Mouse (Mus musculus): ENCODE results near the gene Tcap.

Gene Tcap

DNA sequence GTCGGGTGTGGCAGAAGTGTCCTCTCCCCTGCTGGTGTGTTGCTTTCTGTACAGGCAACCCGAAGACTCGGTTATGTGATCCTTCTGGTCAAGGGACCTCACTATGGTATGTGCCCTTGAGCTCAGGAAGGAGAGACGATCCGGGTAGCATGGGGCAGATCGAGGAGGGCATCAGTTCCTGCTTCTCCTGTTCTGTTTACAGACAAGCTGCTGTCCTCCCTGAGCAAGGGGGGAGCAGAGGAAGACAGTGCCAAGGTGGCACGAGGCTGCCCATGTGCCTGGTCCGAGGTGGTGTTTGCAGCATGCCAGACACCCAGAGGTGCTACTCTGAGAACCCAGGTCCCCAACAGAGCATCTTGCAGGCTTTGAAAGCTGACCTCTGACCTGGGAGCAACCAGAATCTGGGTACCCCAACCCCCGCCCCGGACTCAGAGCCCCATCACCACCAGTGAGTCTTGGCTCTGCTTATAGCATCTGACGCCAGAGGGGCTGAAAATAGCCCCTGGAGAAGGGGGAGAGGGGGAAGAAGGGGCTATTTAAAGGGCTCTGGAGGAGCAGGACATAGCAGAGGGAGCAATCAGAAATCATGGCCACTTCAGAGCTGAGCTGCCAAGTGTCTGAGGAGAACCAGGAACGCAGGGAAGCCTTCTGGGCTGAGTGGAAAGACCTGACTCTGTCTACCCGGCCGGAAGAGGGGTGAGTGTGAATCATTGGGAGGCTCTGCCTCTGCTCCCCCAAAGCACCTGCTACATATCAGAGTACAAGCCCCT lies at the start of gene Tcap:
Gene Tcap, plus strand, starts transcription at position 551 of the 770 bp plus-strand sequence.
- no peak for DNase-seq (ENCODE audit: low spot score)

- DNase-seq (ENCODE audit: low spot score) = no peak
These were observed 49.5 kb upstream of the Tcap start for GRCm38 (mm10) chr11:98333981-98334741.

DNA sequence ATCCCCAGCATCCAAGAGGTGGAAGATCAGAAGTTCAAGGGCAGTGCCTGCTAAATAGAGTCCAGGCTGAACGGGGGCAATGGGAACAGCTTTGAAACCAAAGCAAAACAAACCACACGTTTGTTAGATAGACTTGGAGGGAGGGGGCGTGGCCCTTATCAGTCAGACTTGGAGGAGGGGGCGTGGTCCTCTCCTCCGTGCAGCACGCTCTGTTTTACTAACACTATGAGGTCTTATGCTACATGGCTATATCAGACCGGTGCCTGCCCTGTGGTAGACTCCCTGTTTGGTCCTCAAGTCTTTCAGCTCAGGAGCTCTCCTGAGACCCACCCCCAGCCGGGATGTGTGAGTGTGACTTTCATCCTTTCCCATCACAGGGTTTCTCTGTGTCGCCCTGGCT lies 48.4 kb upstream of the Tcap start:
- no peak for DNase-seq (ENCODE audit: low spot score)

DNA sequence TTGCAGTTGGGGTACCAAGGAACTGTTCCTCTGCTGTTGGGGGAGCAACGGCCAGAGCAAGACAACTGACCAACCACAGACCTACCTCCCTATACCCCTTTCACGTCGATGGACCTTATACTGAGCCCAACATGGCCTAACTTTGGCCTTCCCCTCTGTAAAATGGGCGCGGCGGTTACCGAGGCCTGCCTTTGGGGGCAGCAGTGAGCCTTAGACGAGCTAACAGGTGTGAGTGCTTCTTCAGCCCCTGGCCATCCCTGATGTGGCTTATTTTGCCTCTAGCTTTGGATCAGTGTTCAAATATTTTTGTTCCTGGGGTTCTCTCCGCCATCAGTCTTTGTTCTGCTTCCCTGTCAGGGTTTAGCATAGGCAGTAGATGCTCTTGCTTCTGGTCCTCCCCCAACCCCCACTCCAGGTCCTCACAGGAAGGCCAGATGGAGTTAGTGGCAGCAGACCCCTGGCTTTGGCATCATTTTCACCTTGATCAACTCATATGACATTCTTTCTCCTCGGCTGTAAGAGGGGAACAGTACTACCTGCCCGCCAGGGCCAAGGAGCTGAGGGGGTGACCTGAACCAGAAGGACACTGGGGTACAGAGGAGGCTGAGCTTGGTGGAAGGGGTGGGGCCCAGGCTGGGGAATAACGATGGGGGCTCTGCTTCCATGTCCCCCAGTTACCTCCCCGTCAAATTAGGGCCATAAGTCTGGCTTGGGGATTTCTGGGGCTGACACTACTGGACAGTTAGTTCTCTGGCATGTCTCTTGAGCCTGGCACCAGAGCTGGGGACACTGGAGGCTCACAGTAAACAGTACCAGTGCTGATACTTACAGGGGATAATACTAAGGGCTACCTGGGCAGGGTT lies 47.1 kb upstream of the Tcap start:
- DNase-seq (ENCODE audit: low spot score) = no peak

- peak; percentile 60 for DNase-seq (ENCODE audit: low spot score)
These were observed 45.1 kb upstream of the Tcap start for GRCm38 (mm10) chr11:98338507-98338961.

DNA sequence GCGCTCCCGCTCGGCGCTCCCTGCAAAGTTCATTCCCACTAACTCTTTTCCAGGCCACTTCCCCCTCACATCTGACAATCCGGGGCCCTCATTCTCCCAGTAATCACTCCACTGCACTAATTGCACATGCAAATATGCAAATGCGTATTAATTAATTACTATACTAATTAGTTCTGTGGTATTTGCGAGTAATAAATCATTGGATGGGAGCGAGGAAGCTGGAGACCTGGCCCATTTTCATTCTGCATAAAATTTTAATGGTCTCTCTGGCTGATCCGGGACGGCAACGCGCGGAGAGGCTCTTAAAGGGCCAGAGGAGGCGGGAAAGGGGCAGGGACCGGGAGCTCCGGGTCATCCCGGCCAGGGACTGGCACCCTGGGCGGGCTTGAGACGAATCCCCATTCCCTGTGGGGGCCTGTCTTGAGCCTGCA lies 44.5 kb upstream of the Tcap start:
- DNase-seq (ENCODE audit: low spot score) = peak; percentile 63

- DNase-seq (ENCODE audit: low spot score) = no peak
These were observed 43.8 kb upstream of the Tcap start for GRCm38 (mm10) chr11:98339679-98340287.

DNA sequence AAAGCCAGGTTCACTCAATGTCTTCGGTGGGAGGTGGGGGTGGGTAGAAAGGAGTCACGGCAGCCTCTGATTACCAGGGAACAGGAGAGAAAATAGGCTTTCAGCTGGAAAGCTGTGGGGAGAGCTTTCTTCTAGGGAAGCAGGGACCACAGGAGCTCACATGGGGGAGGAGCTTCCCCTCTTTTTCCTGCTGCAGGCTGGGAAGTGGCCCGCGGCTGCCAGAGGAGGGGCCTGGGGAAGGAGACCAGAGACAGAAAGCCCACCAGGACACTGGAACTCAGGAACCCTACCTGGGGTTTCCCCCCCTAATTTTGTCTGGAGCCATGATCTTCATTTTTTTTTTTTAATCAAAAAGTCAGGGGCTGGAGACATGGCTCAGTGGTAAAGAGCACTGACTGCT lies 43.0 kb upstream of the Tcap start:
- DNase-seq (ENCODE audit: low spot score) = no peak

- no peak for DNase-seq (ENCODE audit: low spot score)
These were observed 42.4 kb upstream of the Tcap start for GRCm38 (mm10) chr11:98341174-98341573.

DNA sequence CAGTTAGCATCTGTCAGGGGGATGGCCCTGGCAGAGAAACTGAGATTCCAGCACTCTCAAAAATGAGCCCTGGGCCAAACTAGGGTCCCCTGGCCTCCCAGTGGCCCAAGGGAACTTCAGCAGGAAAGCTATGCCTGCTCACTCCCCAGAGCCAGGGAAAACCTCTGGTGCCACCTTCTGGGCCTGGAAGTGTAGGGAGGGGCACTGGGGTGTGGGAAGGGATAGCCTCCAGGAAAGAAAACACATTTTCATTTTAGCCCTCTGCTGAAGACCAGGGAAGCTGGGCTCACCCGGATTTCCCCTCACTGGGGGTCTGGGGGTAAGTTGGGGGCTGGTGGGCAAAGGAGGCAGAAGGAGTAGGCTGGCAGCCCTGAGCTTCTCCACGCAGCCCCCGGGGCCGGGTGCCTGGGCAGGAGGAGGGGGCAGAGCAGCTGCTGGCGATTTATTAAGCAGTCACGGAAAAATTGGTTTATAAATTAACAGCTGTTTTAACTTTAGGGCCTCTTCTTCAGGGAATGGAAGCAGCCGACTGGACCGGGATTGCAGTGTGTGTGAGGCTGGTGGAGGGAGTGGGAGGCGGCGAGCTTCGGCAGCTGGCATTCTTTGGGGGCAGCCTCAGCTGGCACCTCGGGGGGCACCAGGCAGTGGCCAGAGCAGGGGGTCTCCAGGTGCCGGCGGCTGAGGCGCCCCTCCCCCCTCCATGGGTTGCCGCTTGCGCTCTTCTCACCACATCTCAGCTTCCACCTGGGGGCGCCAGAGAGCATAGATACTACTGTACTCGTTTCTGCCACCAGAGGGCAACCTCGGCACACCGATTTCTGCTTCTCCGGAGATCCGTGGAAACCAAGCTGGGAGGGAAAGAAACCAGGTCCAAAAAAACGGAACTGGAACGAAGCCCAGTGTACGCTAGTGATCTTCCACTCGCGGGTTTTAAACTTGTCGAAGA lies 41.3 kb upstream of the Tcap start:
- DNase-seq (ENCODE audit: low spot score) = peak; percentile 97

- peak; percentile 85 for DNase-seq (ENCODE audit: low spot score)
These were observed 38.4 kb upstream of the Tcap start for GRCm38 (mm10) chr11:98345253-98345652.

DNA sequence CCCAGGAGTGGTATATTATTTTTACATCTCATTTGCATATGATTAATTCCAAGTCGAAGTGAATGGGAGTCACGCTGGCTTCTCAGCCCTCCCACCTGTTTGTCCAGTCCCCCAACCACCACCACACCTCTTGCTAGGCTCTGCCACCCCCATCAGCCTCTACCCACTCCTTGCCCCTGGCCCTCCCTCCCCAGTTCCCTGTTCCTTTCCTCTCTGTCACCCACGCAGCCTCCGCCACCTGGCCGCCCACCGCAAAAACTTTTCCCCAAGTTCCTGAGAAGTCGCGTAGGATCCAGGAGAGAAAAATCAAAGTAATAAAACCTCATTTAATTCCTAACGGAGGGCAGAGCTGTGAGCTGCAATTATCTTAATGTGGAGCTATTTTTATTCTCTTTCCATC lies 37.4 kb upstream of the Tcap start:
- no peak for DNase-seq (ENCODE audit: low spot score)

- no peak for DNase-seq (ENCODE audit: low spot score)
These were observed 36.1 kb upstream of the Tcap start for GRCm38 (mm10) chr11:98347385-98348082.

DNA sequence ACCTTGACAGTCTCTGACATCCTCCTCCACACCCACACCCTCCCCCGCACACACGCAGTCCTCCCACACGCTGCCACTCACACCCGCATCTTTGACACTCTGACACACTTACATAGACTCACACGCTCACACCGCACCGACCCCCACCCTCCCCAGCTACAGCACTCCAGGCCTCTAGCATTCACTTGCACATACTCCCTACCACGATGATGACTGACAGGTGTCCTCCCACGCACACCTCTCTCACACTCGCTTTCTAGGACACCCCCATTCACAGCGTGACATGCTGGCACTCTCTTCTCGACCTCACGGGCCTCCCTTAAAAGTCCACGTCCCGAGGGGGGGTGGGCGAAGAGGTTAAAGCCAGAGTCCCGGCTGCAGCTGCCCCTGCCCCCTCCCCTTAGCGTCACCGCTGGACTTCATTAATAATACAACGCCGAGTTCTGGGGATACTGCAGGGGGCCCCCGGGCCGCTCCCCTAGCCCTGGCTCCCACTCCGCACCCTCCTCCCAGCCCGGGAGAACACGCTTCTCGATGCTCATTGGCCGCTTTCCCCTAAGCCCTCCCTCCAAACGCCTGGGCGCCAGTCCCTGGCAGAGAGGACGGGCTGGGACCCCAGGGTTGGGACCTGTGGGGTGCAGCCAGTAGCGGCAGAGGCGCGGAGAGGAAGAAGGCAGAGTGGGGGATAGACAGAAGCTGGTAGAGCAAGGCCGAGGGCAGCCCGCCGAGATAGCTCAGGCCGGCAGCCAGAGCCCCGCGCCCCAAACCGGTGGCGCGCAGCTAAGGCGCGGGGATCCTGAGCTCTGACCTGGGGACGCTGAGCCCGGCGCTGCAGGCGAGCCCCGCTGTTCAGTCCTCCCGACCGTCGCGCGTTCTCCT lies 35.3 kb upstream of the Tcap start, which contains the start of gene Ppp1r1b:
Gene Ppp1r1b, plus strand, starts transcription at position 322 of the 879 bp plus-strand sequence.
- DNase-seq (ENCODE audit: low spot score) = no peak

- no peak for DNase-seq (ENCODE audit: low spot score)
These were observed 34.3 kb upstream of the Tcap start for GRCm38 (mm10) chr11:98349308-98349707.

GRCm38 (mm10) chr11:98352272-98352990 lies 31.2 kb upstream of the Tcap start:
- DNase-seq (ENCODE audit: low spot score) = no peak

DNA sequence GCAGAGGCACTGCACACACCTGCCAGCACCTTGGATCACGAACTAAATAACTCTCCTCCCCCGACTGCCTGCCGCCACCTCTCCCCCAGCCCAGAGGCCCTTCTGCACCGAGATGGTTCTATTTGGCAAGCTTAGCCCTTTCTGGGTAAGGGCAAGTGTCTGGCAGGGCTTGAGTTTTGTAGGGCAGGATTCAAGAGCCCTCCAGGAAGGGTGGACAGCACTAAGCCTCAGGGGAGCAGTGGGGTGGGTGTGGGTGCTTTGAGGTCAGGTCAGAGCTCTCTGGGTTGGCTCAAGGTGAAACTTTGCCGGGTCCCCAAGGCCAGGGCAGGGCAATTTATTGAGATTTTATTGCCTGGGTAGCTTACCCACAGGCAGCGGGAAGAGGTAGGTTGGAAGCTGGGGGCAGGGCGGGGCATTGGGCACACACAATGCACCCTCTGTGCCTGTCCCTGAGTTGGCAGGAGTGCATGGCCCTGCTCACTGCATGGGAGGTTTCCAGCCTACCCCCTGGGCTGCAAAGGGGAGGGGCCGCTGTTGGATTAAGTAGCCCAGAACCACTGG lies 29.9 kb upstream of the Tcap start:
- no peak for DNase-seq (ENCODE audit: low spot score)

DNA sequence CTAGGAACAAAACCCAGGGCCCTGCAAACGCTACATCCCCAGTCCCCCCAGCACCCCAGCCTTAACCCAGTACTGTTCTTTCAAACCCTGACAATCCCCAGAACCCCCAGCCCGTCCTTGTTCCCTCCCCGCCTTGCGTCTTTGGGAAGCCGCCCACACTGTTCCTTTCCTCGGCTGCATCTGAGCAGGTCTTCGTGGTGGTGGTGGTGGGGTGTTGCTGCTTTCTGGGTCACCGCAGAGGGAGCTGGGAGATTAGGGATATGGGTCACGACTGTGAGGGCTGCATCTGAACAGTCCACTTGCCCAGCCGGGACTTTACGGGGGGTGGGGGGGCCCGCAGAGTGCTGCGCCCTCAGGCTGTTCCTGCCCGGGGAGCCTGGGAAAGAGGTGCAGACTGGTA lies 29.2 kb upstream of the Tcap start:
- DNase-seq (ENCODE audit: low spot score) = no peak
